Mouse (Mus musculus): ENCODE results near the gene Rps27a.
"Not testable (repeated sequence)": the region's sequence is repeated elsewhere in the genome, so short reads cannot be mapped to it uniquely, and the experiment has no call there.

The Rps27a gene

DNA sequence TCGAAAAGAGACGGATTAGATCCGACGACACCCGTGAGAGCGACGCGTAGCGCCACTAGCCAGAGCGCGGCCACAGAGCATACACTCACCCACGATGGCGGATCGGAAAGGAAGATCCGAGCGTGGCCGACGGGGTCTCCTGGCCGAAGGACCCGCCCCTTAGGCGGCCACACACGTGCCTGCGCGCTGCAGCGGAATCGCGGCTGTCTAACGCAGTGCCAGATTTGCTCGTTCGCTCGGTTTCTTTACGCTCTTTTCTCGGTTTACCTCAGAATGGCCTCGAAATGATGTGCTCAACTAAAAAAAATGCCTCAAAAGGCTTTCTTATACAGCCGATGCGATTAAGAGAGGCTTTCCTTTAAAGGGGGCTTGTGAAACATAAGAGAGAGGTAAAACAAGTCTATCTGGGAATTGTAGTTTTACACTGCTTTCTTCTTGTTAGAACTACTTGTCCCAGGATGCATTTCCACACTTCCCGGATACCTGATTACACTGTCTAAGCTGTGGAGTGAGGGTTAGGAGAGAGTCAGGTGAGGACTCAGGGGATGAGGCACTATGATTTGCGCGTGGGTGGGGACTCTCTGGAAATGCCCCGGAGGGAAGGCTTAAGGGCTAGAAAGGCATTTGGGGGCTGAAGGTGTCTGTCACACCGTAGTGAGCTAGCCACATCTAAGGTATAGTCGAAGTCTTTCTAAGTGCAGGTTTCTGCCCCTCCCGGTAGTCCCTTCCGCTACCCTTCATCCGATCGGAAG is at the start of gene Rps27a, which contains the start of gene Clhc1:
TSS of gene Rps27a (minus strand) at position 358 of the 752 bp plus-strand sequence.
TSS of gene Clhc1 (plus strand) at position 199 of the 752 bp plus-strand sequence.
- peak; percentile 97 for DNase-seq

DNA sequence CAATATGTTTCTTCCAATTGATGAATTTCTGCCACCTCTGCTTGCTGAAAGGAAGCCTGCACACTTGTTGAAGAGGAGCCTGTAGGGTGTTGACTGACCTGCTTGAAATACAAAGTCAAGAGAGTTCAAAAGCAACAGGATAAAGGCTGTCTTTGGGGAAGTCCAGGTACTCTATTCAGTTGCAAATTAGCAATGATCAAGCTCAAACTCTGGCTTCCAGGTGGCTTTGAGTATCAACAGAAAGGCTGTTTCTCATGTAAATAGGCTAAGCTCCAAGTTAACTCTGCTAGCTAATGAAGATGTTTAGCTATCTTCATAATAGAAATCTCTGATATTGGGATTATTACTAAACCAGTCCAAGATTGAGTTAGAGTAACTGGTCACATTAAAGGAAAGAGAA is 49.2 kb upstream of the Rps27a start:
- no peak for DNase-seq

DNA sequence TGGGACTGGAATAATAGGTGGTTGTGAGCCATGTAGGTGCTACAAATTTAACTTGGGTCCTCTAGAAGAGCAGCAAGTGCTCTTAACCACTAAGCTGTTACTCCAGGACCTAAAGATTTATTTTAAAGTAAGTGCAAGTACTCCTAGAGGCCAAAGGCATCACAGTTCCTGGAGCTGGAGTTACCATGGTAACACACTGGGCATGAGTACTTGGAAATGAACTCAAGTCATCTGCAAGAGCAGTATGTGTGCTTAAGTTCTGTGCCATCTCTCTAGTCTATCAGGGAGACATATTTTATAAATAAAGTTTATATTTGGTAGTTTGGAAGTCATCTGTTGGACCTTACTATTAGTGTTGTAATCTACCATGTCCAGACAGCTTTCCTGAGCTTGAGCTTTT is 47.3 kb upstream of the Rps27a start:
- DNase-seq: no peak

DNA sequence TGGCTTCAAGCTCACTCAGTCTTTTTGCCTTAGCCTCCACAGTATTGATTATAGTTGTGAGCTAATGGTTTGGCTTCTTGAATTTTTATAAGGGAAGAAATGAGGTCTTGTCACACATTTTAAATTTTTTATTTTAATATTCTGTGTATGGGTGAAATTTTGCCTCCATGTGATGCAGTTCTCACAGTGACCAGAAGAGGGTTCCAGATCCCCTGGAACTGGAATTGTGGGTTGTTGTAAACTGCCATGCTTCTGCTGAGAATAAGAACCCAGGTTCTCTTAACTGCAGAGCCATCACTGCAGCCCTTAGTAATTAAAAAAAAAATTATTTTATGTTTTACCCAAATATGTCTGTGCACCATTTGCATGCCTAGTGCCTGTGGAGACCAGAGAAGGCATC is 31.7 kb upstream of the Rps27a start:
- peak; percentile 3 for DNase-seq

DNA sequence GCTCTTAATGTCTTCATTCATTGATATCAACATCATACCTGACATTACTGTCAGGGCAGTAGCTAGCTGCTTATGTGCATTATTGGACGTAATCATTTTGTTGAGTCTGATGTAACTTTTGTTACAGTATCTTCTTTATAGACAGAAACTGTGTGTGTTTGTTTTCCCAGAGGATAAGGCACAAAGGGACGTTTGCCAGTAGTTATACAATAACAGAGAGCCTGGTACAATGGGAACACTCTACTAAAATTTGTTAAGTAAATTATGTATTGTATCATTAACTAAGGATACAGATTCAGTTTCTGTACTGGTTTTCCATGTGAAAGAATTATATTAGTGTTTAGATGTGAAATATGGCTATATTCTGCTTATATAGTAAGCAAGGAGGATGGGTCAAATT is 24.7 kb upstream of the Rps27a start:
- no peak for DNase-seq

DNA sequence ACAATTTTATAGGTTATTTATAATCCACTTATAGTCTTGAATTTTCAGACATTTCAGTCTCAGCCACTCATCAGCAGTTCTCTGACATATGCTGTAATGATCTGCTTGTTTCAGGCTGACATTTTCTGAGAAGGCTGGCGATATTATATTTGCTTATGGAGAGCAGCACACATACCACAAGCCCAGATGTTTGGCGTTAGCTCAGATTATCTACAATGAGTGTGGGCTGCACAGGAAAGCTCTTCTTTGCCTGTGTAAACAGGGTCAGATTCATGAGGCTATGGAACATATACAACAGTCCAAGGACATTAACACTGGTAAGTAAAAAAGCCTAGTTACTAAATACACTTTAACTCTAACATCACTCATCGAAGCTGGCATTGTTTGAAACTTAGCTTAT is 23.6 kb upstream of the Rps27a start:
- DNase-seq: no peak

DNA sequence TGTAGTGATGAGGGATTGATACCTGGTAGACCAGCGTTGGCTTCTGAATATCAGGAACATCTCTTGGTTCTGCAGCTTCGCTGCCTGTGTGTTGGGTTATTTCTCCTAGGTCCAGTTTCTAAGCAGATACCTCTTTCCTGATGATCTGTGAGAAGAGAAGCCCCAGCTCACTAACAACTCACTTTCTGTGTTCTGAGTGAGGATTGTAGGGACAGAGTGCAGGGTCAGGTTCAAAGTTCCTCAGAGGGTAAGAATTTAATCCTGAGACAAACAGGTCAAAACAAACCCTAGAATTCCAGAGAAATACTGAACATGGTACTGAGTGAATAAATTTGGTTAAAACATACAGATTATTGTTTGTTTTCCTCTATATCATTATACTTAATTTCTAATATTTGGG is 15.5 kb upstream of the Rps27a start:
- DNase-seq: no peak

DNA sequence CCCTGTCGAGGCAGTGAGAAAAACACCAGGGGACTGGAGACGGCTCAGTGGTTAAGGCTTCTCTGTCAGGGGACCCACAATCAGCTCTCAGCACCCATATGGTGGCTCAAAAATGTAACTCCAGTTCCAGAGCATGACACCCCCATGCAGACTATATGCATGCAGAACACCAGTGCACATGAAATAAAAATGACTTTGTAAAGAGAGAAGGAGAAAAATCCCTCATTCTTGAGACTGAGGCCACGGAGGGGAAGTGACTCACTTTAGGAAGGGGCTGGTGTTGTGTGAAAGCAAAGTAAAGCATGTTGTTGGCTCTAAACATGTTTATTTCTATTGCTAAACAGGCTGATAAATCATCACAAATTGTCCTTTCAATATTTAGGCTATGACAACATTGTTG is 13.1 kb upstream of the Rps27a start:
- no peak for DNase-seq

DNA sequence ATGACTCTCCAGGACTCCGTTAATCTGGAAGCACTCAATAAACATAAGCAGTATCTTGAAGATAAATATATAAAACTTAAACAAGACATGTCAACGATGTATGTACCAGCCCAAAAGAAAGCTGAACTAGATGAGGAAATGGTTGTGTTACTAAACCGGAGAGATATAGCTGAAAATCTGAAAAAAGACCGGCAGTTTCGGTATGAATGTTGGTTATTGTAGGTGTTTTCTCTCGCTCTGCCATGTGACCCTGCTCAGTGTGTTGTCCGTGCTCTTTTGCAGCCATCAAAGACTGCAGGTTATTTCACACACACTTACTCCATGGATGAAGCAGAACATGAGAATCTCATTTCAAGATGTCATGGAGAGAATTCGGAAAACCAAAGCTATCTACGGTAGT is 12.5 kb upstream of the Rps27a start:
- no peak for DNase-seq

DNA sequence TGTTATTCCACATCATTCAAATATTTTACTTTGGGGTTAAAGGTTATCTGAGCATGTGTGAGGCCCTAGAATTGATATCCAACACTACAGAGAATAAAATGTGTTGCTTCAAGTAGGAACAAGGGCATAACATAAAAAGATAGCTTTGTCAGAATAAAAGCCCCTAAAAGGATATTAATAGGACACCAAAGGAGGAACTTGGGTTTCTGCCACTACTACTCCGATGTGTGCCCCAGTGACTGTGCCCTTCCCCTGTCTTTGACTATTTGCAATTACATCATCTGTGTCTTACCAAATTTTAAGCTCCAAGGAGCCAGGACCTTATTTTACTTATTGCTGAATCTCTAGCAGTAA is 1.5 kb upstream of the Rps27a start:
- no peak for DNase-seq

DNA sequence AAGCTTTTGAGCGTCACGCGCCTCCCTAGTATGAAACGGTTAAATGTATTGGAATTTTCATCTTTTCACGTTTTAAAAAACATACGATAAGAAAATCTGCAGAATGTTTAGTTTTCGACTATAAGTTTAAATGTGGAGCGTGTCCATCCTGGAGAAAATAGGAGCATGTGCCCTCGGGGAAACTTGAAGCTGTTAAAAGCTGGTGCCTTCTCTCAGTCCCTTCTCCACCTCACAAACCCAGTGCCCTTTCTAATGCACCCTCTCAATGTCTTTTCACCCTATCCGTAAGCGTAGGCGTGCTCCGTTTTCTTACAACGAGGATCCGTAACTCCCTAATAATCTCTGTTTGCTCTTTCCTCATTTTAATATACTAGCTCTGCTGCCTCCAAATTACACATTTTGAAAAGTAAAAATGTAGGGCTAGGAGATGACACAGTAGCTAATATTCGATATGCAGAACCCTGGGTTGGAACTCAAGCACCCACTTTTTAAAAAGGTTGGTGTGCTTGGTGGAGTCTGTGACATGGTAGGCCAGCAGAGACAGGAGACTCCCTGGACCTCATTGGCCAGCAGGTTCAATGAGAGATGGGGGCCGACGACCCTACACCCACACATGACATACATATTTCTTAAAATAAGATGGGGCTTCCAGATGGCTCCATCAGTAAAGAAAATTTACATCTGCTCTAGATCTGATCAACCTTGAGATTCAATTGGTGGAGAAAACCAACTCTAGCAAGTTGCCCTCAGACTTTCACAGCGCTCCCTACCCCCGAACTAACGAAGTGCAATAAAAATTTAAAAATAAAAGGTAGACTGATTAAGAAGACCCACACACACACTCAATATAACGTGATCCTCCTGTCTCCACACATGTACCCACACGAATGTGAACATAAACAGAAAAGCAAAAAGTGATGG is 855 bp upstream of the Rps27a start:
- DNase-seq: no peak

DNA sequence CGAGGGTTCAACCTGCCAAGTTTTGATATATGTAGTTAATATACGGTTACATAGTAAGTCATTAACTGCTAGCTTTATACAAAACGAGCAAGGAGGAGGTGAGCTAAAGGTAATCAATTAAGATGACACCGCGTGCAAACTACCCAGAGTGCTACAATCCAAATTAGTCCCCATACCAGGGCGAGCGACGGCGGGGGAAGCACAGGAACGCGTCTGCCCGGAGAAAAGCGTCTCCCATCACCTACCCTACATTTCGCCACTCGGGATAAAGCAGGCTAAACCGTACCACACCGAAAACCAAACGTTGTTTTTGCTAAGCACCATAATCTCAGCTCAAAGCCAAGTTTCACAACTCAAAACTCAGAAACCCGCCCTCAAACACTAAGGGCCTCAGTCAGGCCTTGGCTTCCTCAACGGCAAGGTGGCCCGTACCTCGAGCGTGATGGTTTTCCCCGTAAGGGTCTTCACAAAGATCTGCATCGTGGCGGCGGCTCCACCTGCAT is 609 bp downstream of the Rps27a start:
- no peak for DNase-seq

DNA sequence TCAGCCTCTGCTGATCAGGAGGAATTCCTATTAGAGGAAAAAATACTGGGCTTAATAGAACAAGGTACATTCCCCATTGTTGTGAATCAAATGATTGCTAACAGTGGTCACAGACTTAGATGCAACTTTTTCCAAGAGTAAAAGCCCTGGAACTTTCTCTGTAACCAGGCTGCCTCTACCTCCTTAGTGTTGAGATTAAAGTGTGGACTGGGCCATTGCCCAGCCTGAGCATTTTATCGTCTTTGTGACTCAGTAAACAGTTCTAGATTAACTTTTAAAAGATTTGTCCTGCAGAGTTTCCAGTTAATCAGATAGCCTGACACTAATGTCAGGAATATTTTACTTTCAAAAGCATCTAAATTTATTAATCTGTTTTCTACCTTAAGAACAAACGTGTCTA is 1.1 kb downstream of the Rps27a start:
- DNase-seq: no peak

DNA sequence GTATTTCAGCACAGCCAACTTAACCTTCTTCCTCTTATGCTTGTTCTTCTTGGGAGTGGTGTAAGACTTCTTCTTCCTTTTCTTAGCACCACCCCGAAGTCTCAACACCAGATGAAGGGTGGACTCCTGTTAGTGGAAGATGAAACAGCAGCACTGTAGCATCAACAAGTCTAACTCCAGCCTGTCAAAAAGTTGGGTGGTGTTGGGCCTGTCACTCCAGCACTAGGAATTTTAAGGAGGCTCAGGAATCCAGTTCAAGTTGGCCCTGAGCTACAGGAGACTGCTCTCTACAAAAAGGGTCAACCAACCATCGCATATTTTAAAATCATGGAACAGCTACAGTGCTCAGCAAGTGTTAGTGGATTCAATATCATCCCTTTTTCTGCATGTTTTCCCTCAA is 1.6 kb downstream of the Rps27a start:
- not testable (repeated sequence) for DNase-seq

DNA sequence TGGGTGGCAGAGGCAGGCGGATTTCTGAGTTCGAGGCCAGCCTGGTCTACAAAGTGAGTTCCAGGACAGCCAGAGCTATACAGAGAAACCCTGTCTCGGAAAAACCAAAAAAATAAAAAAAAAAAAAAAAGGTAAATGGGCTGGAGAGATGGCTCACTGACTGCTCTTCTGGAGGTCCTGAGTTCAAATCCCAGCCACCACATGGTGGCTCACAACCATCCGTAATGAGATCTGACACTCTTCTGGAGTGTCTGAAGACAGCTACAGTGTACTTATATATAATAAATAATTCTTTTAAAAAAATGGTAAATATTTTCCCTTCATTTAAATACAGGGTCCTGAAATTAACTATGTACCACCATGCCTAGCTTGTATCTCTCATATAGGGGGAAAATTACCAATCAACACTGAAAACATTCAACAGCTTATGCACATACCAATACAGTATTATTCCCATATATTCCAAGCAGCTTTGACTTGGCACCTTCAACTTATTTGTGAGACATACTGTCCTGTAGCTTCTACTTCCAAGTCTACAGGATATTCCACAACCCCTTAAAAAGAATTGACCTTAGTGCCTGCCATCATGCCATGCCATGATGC is 2.7 kb downstream of the Rps27a start:
- not testable (repeated sequence) for DNase-seq

DNA sequence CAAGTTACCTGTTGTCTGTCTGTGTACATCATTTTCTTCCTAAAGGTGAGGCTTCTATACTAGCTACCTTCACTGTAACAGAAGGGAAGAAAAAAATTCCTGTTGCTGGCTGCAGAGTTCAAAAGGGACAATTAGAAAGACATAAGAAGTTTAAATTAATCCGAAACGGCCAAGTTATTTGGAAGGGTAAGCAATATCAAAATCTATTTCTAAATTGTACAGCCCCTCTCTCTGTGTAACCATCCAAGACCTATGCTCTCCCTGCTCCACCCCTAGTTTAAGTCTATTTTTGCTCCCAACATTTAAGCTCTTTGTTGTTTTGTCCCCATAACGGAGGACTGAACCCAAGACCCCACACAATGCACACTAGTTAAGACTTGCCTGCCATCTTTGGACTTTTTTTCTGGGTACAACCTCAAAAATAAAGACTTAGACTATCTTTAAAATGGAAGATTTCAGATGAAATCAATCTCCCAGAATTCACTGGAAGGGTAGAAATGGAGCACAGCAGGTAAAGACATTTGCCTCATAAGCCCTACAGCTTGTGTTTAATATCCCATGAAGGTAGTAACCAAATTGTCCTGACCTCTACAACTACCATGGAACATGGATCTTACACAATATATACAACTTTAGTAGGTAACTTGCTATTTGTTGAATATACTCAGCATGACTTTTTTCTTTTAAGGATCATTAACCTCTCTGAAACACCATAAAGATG is 3.5 kb downstream of the Rps27a start:
- DNase-seq: no peak

DNA sequence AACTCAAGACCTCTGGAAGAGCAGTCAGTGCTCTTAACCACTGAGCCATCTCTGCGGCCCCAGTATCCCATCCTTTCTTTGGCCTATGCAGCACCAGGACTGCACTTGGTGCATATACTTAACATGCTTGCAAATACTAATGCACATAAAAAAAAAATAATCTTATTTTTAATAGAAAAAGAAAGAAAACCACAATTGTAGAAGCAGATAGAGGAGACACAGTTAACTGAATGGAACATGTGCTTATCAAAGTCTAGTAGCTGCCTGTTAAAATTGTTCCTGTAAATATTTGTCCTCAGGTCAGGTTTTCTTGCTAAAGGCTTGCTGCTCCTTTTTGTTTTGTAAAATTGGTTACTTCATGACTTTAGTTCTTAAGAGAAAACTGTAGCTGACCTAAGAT is 9.7 kb downstream of the Rps27a start:
- DNase-seq: no peak

DNA sequence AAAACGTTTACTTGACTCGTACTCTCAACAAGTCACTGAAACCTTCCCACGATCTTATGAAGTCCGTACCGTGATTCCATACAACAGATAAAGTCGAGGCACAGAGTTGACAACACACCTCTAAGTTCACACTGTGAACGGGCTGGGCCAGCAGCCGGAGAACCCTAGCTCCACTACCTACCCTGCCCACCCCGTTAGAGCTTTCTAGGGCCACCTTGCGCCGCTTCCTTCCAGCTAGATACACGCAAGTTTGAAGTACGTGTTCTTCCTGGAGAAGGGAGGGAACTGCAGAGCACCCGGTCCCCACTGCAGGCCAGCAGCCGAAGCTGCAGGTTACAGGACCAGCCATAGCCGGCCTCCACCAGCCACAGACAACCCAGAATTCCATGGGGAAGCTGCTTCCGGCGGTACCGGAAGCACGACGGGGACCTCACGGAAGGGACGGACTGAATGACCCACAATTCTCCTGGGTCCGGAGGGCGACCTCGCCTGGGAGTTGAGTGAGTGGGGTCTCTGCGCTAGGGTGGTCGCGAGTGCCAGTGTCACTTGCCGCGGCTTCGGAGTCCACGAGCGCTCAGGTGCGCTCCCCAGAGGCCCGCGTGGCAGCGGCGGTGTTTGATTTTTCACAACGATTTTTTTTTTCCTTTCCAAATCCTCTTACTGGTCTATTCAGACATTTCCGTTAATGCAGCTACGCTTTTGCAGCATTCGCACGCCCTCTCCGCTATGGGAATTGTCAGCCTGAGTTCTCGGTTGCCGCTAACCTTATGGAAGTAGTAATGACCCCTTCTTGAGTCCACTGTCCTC is 21.7 kb downstream of the Rps27a start, which contains the start of gene Mtif2:
TSS of gene Mtif2 (plus strand) at position 421 of the 807 bp plus-strand sequence.
- DNase-seq: peak; percentile 75

DNA sequence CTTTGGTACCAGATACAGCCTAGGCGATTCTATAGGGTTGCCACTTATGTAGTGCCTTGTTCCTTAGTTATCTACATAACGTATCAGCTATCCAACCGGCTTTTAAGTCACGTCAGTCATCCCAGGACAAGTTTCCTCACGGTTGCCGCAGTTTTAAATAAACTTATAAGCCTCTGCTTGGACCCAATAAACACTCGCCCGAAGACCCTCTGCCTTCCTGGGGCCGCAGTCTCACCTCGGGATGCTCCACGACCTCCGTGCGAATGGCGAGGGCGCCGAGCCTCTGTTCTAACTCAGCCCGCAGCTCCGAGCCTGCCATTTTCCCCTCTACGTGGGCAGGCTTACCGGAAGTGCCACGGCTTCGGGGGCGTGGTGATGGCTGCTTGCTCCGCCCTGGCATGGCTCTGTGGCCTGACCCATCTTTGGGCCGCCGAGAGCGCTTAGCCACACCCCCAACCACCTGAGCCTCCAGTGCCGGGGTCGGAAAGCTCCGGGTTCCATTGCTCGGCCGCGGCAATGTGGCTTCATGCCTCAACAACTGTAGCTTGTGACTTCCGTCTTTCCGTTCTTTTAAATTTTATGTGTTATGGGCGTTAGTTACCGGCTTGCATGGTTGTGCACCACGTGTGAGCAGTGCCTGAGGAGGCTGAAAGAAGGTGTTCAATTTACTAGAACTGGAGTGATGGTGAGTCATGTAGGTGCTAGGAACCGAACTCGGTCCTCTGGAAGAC is 33.1 kb downstream of the Rps27a start, which contains the start of gene Prorsd1:
TSS of gene Prorsd1 (minus strand) at position 352 of the 731 bp plus-strand sequence.
- peak; percentile 92 for DNase-seq

DNA sequence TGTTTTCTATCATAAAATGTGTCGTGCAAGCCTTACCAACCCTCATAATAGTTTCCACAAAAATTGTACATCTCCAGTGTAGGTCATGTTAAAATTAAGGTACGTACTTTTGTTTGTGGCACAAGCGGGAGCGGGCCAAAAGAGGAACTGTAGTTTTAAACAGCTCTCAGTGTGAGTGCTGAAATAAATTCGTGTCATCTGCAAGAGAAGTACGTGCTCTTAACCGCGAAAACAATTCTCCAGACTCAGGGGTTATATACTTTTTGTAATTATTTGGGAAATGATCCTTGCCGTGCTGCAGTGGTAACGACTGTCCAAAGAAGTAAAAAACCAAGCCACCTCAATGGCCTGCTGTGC is 33.6 kb downstream of the Rps27a start:
- DNase-seq: no peak
